Mouse (Mus musculus): ENCODE results near the gene Zfyve9. TPM values are rescaled to one million over a fixed set of nuclear protein-coding genes. Genes with fewer than 3 reads are reported as not detected.

The Zfyve9 gene
- polyA plus RNA-seq, 1 experiment from 2014 or later, result 4.0 TPM

GRCm38 (mm10) chr4:108746160-108746873 lies 34.3 kb downstream of the Zfyve9 start:
- ATAC-seq, result no peak
- no peak for TF ChIP-seq EP300 (IDR thresholded peaks at IDR 0.05)
- no peak for TF ChIP-seq CTCF (IDR thresholded peaks at IDR 0.05)
- DNase-seq (ENCODE audit: low spot score), result no peak
- Histone ChIP-seq H3K36me3 (ENCODE audit: insufficient read depth, low read length) (no peaks in the 10 kb centered on the region), H3K4me2 (replicated peaks; ENCODE audit: low read depth, low read length) (no peak overlapping the region), H3K27me3 (replicated peaks; ENCODE audit: insufficient read depth, low read length) (no peaks in the 10 kb centered on the region), H3K9ac (replicated peaks; ENCODE audit: low read depth) (no peak overlapping the region), H3K27ac (ENCODE audit: low read length) (no peak overlapping the region), H3K4me1 (ENCODE audit: insufficient read depth, low read depth, low read length) (no peaks in the 10 kb centered on the region), H3K4me3 (ENCODE audit: low read depth, low read length) (no peak overlapping the region), H3K9me3 (ENCODE audit: low read length) (no peaks in the 10 kb centered on the region)
- 91% methylated on average over 3 of the region's 3 CpGs for WGBS

GRCm38 (mm10) chr4:108731582-108731981 lies 49.0 kb downstream of the Zfyve9 start:
- no peak overlapping the region for H3K27ac ChIP-seq (ENCODE audit: low read length)
- WGBS, result 49% methylated on average over 3 of the region's 3 CpGs
- no peak overlapping the region for H3K9ac ChIP-seq (replicated peaks; ENCODE audit: low read depth)
- ATAC-seq (no peak), DNase-seq (ENCODE audit: low spot score) (no peak)
- no peaks in the 10 kb centered on the region for H3K36me3 ChIP-seq (ENCODE audit: insufficient read depth, low read length)
- no peaks in the 10 kb centered on the region for H3K9me3 ChIP-seq (ENCODE audit: low read length)
- H3K27me3 ChIP-seq (replicated peaks; ENCODE audit: insufficient read depth, low read length), result no peaks in the 10 kb centered on the region
- no peaks in the 10 kb centered on the region for H3K4me1 ChIP-seq (ENCODE audit: insufficient read depth, low read depth, low read length)
- no peak overlapping the region for H3K4me2 ChIP-seq (replicated peaks; ENCODE audit: low read depth, low read length)
- TF ChIP-seq EP300 (IDR thresholded peaks at IDR 0.05) (no peak), CTCF (IDR thresholded peaks at IDR 0.05) (no peak)
- no peak overlapping the region for H3K4me3 ChIP-seq (ENCODE audit: low read depth, low read length)

DNA sequence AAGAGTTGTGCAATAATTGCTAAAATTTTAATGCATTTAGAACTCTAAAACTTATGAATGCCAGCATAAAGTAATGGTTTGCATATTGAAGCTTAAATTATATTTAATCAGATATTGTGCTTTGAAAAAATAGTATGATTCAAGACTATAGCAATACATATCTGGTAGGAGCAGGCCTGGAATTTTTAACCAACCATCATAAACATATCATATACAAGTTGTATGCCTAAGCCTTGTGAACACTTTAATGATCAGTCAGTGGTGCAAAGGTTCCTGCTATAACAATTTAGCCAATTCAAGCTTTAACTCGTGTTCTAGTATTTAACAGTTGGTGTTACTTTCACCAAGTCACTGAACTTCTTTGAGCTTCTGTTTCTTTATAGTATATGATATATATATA lies 50.1 kb downstream of the Zfyve9 start:
- Histone ChIP-seq H3K4me1 (ENCODE audit: insufficient read depth, low read depth, low read length) (no peaks in the 10 kb centered on the region), H3K36me3 (ENCODE audit: insufficient read depth, low read length) (no peaks in the 10 kb centered on the region), H3K9ac (replicated peaks; ENCODE audit: low read depth) (no peak overlapping the region), H3K4me3 (ENCODE audit: low read depth, low read length) (no peak overlapping the region), H3K27me3 (replicated peaks; ENCODE audit: insufficient read depth, low read length) (no peaks in the 10 kb centered on the region), H3K4me2 (replicated peaks; ENCODE audit: low read depth, low read length) (no peak overlapping the region), H3K27ac (ENCODE audit: low read length) (no peak overlapping the region), H3K9me3 (ENCODE audit: low read length) (no peaks in the 10 kb centered on the region)
- TF ChIP-seq EP300 (IDR thresholded peaks at IDR 0.05) (no peak), CTCF (IDR thresholded peaks at IDR 0.05) (no peak)
- WGBS, result 71% methylated on average over 1 of the region's 1 CpGs
- ATAC-seq (no peak), DNase-seq (ENCODE audit: low spot score) (no peak)

DNA sequence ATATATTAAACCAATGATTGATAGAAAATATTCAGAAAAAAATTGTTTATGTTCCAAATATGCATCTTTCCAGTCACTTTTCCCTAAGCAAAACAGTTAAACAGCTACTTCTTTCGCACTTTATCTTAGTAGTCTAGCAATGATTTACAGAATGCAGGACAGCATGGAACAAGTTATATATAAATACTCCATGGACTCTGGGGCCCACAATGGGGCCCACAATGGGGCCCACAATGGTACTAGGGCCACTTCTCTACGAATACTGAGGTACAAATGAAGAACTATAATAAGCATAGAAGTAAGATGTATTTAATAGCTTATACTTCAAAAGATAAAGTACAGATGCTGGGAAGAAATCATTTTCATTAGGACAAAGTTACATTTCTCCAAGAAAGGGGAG lies 56.5 kb downstream of the Zfyve9 start:
- Histone ChIP-seq H3K9me3 (ENCODE audit: low read length) (no peaks in the 10 kb centered on the region), H3K9ac (replicated peaks; ENCODE audit: low read depth) (no peak overlapping the region), H3K36me3 (ENCODE audit: insufficient read depth, low read length) (peaks cover 7% of the 10 kb centered on the region; the same call in 1 of the 2 replicates), H3K4me1 (ENCODE audit: insufficient read depth, low read depth, low read length) (no peaks in the 10 kb centered on the region), H3K27ac (ENCODE audit: low read length) (no peak overlapping the region), H3K4me2 (replicated peaks; ENCODE audit: low read depth, low read length) (no peak overlapping the region), H3K27me3 (replicated peaks; ENCODE audit: insufficient read depth, low read length) (no peaks in the 10 kb centered on the region), H3K4me3 (ENCODE audit: low read depth, low read length) (no peak overlapping the region)
- WGBS, result 84% methylated on average over 2 of the region's 2 CpGs
- TF ChIP-seq EP300 (IDR thresholded peaks at IDR 0.05), result no peak
- TF ChIP-seq CTCF (IDR thresholded peaks at IDR 0.05), result no peak
- DNase-seq (ENCODE audit: low spot score) (no peak), ATAC-seq (no peak)

DNA sequence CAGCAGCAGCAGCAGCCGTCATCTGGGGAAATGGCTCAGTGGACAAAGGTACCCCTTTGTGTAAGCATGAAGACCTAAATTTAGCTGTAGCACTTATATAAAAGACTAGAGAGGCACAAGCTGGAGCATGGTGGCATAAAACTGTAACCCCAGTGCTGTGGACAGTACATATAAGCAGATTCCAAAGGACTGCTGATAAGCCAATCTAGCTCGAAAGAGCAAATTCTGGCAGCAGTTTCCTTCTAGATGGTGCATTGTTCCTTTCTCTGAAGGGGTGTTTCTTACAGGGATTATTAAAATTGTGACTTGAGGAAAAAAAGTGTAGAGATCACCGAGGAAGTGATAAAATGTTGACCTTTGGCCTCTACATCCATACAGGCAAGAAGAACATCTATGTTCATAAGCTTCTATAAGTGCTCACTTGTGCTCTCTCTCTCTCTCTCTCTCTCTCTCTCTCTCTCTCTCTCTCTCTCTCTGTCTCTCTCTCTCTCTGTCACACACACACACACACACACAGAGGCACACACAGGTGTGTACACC lies 59.3 kb downstream of the Zfyve9 start:
- ATAC-seq, result no peak
- no peak overlapping the region for H3K4me2 ChIP-seq (replicated peaks; ENCODE audit: low read depth, low read length)
- no peak for DNase-seq (ENCODE audit: low spot score)
- no peaks in the 10 kb centered on the region for H3K4me1 ChIP-seq (ENCODE audit: insufficient read depth, low read depth, low read length)
- no peak overlapping the region for H3K4me3 ChIP-seq (ENCODE audit: low read depth, low read length)
- peaks cover 10% of the 10 kb centered on the region; the same call in 1 of the 2 replicates for H3K36me3 ChIP-seq (ENCODE audit: insufficient read depth, low read length)
- no peak for TF ChIP-seq CTCF (IDR thresholded peaks at IDR 0.05)
- no peak for TF ChIP-seq EP300 (IDR thresholded peaks at IDR 0.05)
- no peaks in the 10 kb centered on the region for H3K9me3 ChIP-seq (ENCODE audit: low read length)
- no peaks in the 10 kb centered on the region for H3K27me3 ChIP-seq (replicated peaks; ENCODE audit: insufficient read depth, low read length)
- no peak overlapping the region for H3K27ac ChIP-seq (ENCODE audit: low read length)
- H3K9ac ChIP-seq (replicated peaks; ENCODE audit: low read depth), result no peak overlapping the region
- 76% methylated on average over 3 of the region's 3 CpGs for WGBS

DNA sequence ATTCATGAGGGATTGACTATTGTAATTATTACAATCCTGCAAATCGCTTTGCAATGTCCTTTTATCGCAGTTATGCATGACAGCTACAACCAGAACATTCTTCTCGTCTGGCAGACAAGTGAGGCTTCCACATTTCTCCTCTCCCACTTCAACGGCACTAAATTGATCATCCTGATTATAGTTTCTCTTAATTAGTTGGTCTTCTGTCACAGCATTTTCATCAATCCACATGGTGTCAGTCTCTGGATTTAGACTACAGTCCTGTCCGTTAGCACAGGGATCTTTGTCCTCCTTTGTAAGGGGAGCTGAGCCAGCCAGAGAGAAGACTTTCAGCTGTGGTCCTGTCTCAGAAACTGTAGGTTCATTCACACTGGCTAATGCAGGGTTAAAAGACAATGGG lies 61.2 kb downstream of the Zfyve9 start, which contains the start of gene 3110021N24Rik:
Gene 3110021N24Rik, plus strand, starts transcription at position 301 of the 400 bp plus-strand sequence.
- peaks cover 10% of the 10 kb centered on the region; the same call in 1 of the 2 replicates for H3K36me3 ChIP-seq (ENCODE audit: insufficient read depth, low read length)
- no peak within 1 kb of the TSS for H3K27ac ChIP-seq (ENCODE audit: low read length)
- H3K4me2 ChIP-seq (replicated peaks; ENCODE audit: low read depth, low read length), result no peak within 1 kb of the TSS
- H3K4me3 ChIP-seq (ENCODE audit: low read depth, low read length), result no peak within 1 kb of the TSS
- TF ChIP-seq CTCF (IDR thresholded peaks at IDR 0.05), result no peak
- no peak for TF ChIP-seq EP300 (IDR thresholded peaks at IDR 0.05)
- H3K9me3 ChIP-seq (ENCODE audit: low read length), result no peaks in the 10 kb centered on the region
- DNase-seq (ENCODE audit: low spot score), result no peak
- H3K9ac ChIP-seq (replicated peaks; ENCODE audit: low read depth), result no peak within 1 kb of the TSS
- no peaks in the 10 kb centered on the region for H3K4me1 ChIP-seq (ENCODE audit: insufficient read depth, low read depth, low read length)
- ATAC-seq, result no peak
- H3K27me3 ChIP-seq (replicated peaks; ENCODE audit: insufficient read depth, low read length), result no peaks in the 10 kb centered on the region
- 86% methylated on average over 5 of the region's 5 CpGs for WGBS
